Mouse (Mus musculus) hematopoietic stem cell, adult 5-6 weeks (primary cell): ENCODE results near the gene Pcx. TPM values are rescaled to one million over a fixed set of nuclear protein-coding genes. Genes with fewer than 3 reads are reported as not detected.
A peak's percentile ranks its signal among the peaks of the same experiment; 100 is the strongest.

Experiments used
- ATAC-seq, 2 experiments: fragments of 125-278 bp in 1 of 2; replicated peaks in 1 of 2; 2 replicates each; pipeline ENCODE4 v1.8.0; 2016 to 2017; ENCODE audit warnings: inconsistent platforms in 2 of 2, mild to moderate bottlenecking in 2 of 2, moderate number of reproducible peaks in 2 of 2, low read depth in 1 of 2, moderate TSS enrichment in 1 of 2; ENCODE audit not compliant: low FRiP score in 2 of 2, poor library complexity in 2 of 2, severe bottlenecking in 2 of 2, insufficient read depth in 1 of 2, low TSS enrichment in 1 of 2
- total RNA-seq: library from RNA; stranded (forward); fragments of 172-1452, 232-1000 nt; gene quantifications from 2 replicates; pipeline ENCODE4 v1.2.3, GENCODE M21; 2017

The Pcx gene
- total RNA-seq, 1 experiment from 2014 or later = 1.2 TPM

GRCm38 (mm10) chr19:4535922-4536321, 25.6 kb downstream of the Pcx start:
- ATAC-seq = no peak

- ATAC-seq = no peak
Observed at GRCm38 (mm10) chr19:4536606-4537005, 26.3 kb downstream of the Pcx start.

GRCm38 (mm10) chr19:4540263-4540662, 30.0 kb downstream of the Pcx start:
- ATAC-seq = no peak

- ATAC-seq = no peak
Observed at GRCm38 (mm10) chr19:4540992-4541391, 30.7 kb downstream of the Pcx start.

- ATAC-seq = no peak
Observed at GRCm38 (mm10) chr19:4542081-4542480, 31.8 kb downstream of the Pcx start.

- ATAC-seq = no peak
Observed at GRCm38 (mm10) chr19:4545091-4545490, 34.8 kb downstream of the Pcx start.

- ATAC-seq = no peak
Observed at GRCm38 (mm10) chr19:4545841-4546240, 35.6 kb downstream of the Pcx start.

- ATAC-seq = no peak
Observed at GRCm38 (mm10) chr19:4547801-4548200, 37.5 kb downstream of the Pcx start.

GRCm38 (mm10) chr19:4548305-4548883, 38.1 kb downstream of the Pcx start:
- no peak for ATAC-seq

GRCm38 (mm10) chr19:4554248-4554647, 44.0 kb downstream of the Pcx start:
- ATAC-seq = no peak

- no peak for ATAC-seq
Observed at GRCm38 (mm10) chr19:4555086-4555485, 44.8 kb downstream of the Pcx start.

- no peak for ATAC-seq
Observed at GRCm38 (mm10) chr19:4556787-4557186, 46.5 kb downstream of the Pcx start.

- ATAC-seq = no peak
Observed at GRCm38 (mm10) chr19:4557796-4558569, 47.7 kb downstream of the Pcx start.

GRCm38 (mm10) chr19:4558570-4558955, 48.3 kb downstream of the Pcx start:
- ATAC-seq = peak in 1 of 2 experiments; percentile 58; a peak in 1 of 4 replicates

- ATAC-seq = no peak
Observed at GRCm38 (mm10) chr19:4559011-4559410, 48.7 kb downstream of the Pcx start.

GRCm38 (mm10) chr19:4559588-4559987, 49.3 kb downstream of the Pcx start:
- no peak for ATAC-seq

- ATAC-seq = no peak
Observed at GRCm38 (mm10) chr19:4560205-4560604, 49.9 kb downstream of the Pcx start.

- no peak for ATAC-seq
Observed at GRCm38 (mm10) chr19:4565678-4566077, 55.4 kb downstream of the Pcx start.

- ATAC-seq = no peak
Observed at GRCm38 (mm10) chr19:4566880-4567279, 56.6 kb downstream of the Pcx start.
